Mouse (Mus musculus): ENCODE measurements around the gene Ndnf. TPM values are rescaled to one million over a fixed set of nuclear protein-coding genes. Genes with fewer than 3 reads are reported as not detected.

The Ndnf gene
- polyA plus RNA-seq, 1 experiment from 2014 or later: 3.2 TPM

GRCm38 (mm10) chr6:65758214-65758613 is 86.8 kb downstream of the Ndnf start:
- Histone ChIP-seq H3K36me3 (no peaks in the 10 kb centered on the region), H3K4me3 (no peak overlapping the region), H3K27me3 (replicated peaks) (no peaks in the 10 kb centered on the region), H3K9ac (no peak overlapping the region), H3K4me1 (no peaks in the 10 kb centered on the region), H3K4me2 (no peak overlapping the region), H3K27ac (replicated peaks) (no peak overlapping the region), H3K9me3 (no peaks in the 10 kb centered on the region)
- ATAC-seq (ENCODE audit: extremely low read depth, insufficient number of reproducible peaks, low FRiP score, low TSS enrichment): no peak
- 66% methylated on average over 7 of the region's 7 CpGs for WGBS

GRCm38 (mm10) chr6:65759174-65759573 is 87.8 kb downstream of the Ndnf start:
- Histone ChIP-seq H3K27ac (replicated peaks) (no peak overlapping the region), H3K4me3 (no peak overlapping the region), H3K9ac (no peak overlapping the region), H3K36me3 (no peaks in the 10 kb centered on the region), H3K4me2 (no peak overlapping the region), H3K4me1 (no peaks in the 10 kb centered on the region), H3K27me3 (replicated peaks) (no peaks in the 10 kb centered on the region), H3K9me3 (no peaks in the 10 kb centered on the region)
- ATAC-seq (ENCODE audit: extremely low read depth, insufficient number of reproducible peaks, low FRiP score, low TSS enrichment): no peak
- WGBS: 77% methylated on average over 5 of the region's 5 CpGs

DNA sequence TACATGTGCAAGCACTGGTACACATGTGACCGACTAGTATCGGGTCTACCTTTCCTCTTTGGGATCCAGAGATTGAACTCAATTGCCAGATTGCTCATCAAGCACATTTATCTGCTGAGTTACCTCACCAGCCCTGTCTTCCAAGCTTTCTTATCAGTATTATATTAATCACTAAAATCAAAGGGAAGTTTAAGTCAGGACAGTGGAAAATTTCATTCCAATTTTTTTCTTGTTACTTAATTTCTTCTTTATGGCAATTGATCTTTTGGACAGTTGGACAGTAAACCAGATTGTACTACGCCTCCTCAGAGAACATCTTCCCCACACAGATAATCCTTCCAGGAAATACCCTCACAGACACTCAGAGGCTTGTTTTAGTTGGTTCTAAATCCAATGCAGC is 88.7 kb downstream of the Ndnf start:
- ATAC-seq (ENCODE audit: extremely low read depth, insufficient number of reproducible peaks, low FRiP score, low TSS enrichment): no peak
- Histone ChIP-seq H3K4me3 (no peak overlapping the region), H3K4me1 (peaks cover 2% of the 10 kb centered on the region; the same call in 1 of the 2 replicates)

More for the DNA sequence above, 88.7 kb downstream of the Ndnf start:
- Histone ChIP-seq H3K9ac (no peak overlapping the region), H3K27me3 (replicated peaks) (no peaks in the 10 kb centered on the region), H3K9me3 (no peaks in the 10 kb centered on the region), H3K36me3 (no peaks in the 10 kb centered on the region), H3K27ac (replicated peaks) (no peak overlapping the region), H3K4me2 (no peak overlapping the region)
- 72% methylated on average over 3 of the region's 3 CpGs for WGBS

Other genes starting within 250 kb of the Ndnf start
- 0.43 and 0.78 TPM in 2 replicates for gene Tnip3, start 146.3 kb upstream of the Ndnf start, polyA plus RNA-seq (2015; fragmentation: Nextera tagmentation; extraction: Ambion mirVana)
- 12.6 and 15.9 TPM in 2 replicates for gene Prdm5, start 107.4 kb downstream of the Ndnf start, polyA plus RNA-seq (2015; fragmentation: Nextera tagmentation; extraction: Ambion mirVana)

All from heart, embryonic 13.5 days (tissue).